In the genomic region with DNA sequence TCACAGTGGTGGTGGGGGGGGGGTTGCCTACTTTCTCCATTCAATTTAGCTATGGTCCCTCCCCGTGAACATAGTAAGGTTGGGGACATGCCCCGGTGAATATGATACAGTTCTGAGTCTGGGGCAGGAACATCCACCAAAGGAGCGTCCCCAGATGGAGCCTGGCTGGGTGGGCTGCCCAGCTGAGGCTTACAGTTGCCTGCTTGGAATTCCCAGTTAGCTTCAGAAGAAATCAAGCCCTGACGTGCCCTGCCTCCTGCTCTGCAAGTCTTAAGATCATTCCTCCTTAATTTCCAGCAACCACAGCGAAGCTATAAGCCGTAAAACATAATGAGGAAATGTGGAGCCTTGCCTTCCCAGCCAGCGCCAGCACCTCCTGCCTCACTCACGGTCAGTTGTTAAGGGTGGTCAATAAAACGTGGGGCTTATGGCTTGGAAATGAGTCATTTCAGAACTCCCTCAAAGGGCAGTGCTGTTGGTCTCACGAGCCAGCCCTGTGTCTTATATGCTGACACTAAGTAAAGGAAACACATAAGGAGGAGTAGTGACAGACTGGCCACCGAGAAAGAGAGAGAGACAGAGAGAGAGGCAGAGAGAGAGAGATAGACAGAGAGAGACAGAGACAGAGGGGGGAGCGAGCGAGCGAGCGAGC, we compare ENCODE assay signal across 8 mouse cellular contexts. TPM values are rescaled to one million over a fixed set of nuclear protein-coding genes. Genes with fewer than 3 reads are reported as not detected.
DNase-seq lines count a peak whose midpoint lies in the region; ATAC-seq and TF ChIP-seq lines count a peak whose summit lies in the region.

No protein-coding gene starts in this region.

- no peaks in the 10 kb centered on the region for H3K27me3 ChIP-seq in kidney, adult 2 months (replicated peaks; ENCODE audit: control insufficient read depth, insufficient read depth, low read length)
- H3K27me3 ChIP-seq in hindbrain, embryonic 13.5 days: 0 out of 2 replicates have a peak, but pooled peaks cover 5% of the 10 kb centered on the region
- no peaks in the 10 kb centered on the region for H3K27me3 ChIP-seq in midbrain, embryonic 14.5 days (ENCODE audit: control insufficient read depth, insufficient read depth, low read length)

- no peak for TF ChIP-seq CTCF in kidney, adult 2 months (conservative IDR thresholded peaks at IDR 0.05; ENCODE audit: insufficient read depth, insufficient read length, low read depth, low read length)

- H3K27ac ChIP-seq in kidney, adult 2 months (ENCODE audit: insufficient read depth, low read depth, low read length): peak overlapping the region; percentile 19; the same call in 1 of the 2 replicates
- H3K27ac ChIP-seq in brown adipose tissue, adult 24 weeks (replicated peaks; ENCODE audit: low read depth, low read length): peak overlapping the region; percentile 89
- H3K27ac ChIP-seq in hindbrain, embryonic 13.5 days: peak overlapping the region; percentile 88
- peak overlapping the region; percentile 55 for H3K27ac ChIP-seq in midbrain, embryonic 14.5 days (replicated peaks; ENCODE audit: low read depth, low read length)

- peak overlapping the region; percentile 86 for H3K9ac ChIP-seq in hindbrain, embryonic 13.5 days
- H3K9ac ChIP-seq in midbrain, embryonic 14.5 days (replicated peaks; ENCODE audit: low read length): peak overlapping the region; percentile 46; the same call in 1 of the 2 replicates

- no peaks in the 10 kb centered on the region for H3K9me3 ChIP-seq in hindbrain, embryonic 13.5 days
- H3K9me3 ChIP-seq in midbrain, embryonic 14.5 days (ENCODE audit: control insufficient read depth, low read length): no peaks in the 10 kb centered on the region

- peak overlapping the region; percentile 13; the same call in 1 of the 2 replicates for H3K4me3 ChIP-seq in kidney, adult 2 months (ENCODE audit: insufficient read depth, low read depth, low read length)
- H3K4me3 ChIP-seq in brown adipose tissue, adult 24 weeks (ENCODE audit: insufficient read depth, low read depth, low read length): peak overlapping the region; percentile 65
- H3K4me3 ChIP-seq in hindbrain, embryonic 13.5 days: peak overlapping the region; percentile 78
- H3K4me3 ChIP-seq in midbrain, embryonic 14.5 days (replicated peaks; ENCODE audit: low read depth, low read length): peak overlapping the region; percentile 72

- WGBS in kidney, adult 2 months: 51% methylated on average over 15 of the region's 15 CpGs
- WGBS in hindbrain, embryonic 13.5 days: 26% methylated on average over 15 of the region's 15 CpGs
- 31% methylated on average over 15 of the region's 15 CpGs for WGBS in midbrain, embryonic 14.5 days

- no peak for TF ChIP-seq POLR2A in kidney, adult 2 months (IDR thresholded peaks at IDR 0.05; ENCODE audit: low read depth, low read length)

- H3K36me3 ChIP-seq in kidney, adult 2 months (ENCODE audit: control insufficient read depth, insufficient read depth, low read length): no peaks in the 10 kb centered on the region
- no peaks in the 10 kb centered on the region for H3K36me3 ChIP-seq in hindbrain, embryonic 13.5 days
- no peaks in the 10 kb centered on the region for H3K36me3 ChIP-seq in midbrain, embryonic 14.5 days (ENCODE audit: control insufficient read depth, insufficient read depth, low read length)

- H3K4me2 ChIP-seq in hindbrain, embryonic 13.5 days: peak overlapping the region; percentile 78
- peak overlapping the region; percentile 80 for H3K4me2 ChIP-seq in midbrain, embryonic 14.5 days (ENCODE audit: low read length)

- no peak for DNase-seq in kidney, adult 2 months
- no peak for DNase-seq in kidney, postnatal 10 days
- DNase-seq in midbrain, embryonic 14.5 days: no peak
- DNase-seq in adrenal gland, adult 2 months: no peak
- no peak for DNase-seq in lung, postnatal 10 days

- ATAC-seq in hindbrain, embryonic 13.5 days (ENCODE audit: low FRiP score): no peak
- ATAC-seq in midbrain, embryonic 14.5 days (ENCODE audit: low FRiP score, low TSS enrichment): no peak
- ATAC-seq in megakaryocyte progenitor cell, adult 5-6 weeks (replicated peaks; ENCODE audit: poor library complexity): no peak

- H3K4me1 ChIP-seq in kidney, adult 2 months (ENCODE audit: control insufficient read depth, insufficient read depth, low read length): peaks cover 26% of the 10 kb centered on the region
- peaks cover 27% of the 10 kb centered on the region for H3K4me1 ChIP-seq in brown adipose tissue, adult 24 weeks (ENCODE audit: control insufficient read depth, insufficient read depth, insufficient read length, low read length)
- peaks cover 84% of the 10 kb centered on the region for H3K4me1 ChIP-seq in hindbrain, embryonic 13.5 days (replicated peaks)
- H3K4me1 ChIP-seq in midbrain, embryonic 14.5 days (ENCODE audit: control insufficient read depth, insufficient read depth, low read length): peaks cover 64% of the 10 kb centered on the region

RNA-seq across cellular contexts. Expression of a gene that starts 0.9 kb away (rescaled TPM):
- polyA plus RNA-seq in kidney, adult 2 months (2012; rRNA removed): 5.7 and 7.8 TPM in 2 replicates
- polyA plus RNA-seq in brown adipose tissue, adult 24 weeks (2012; ENCODE audit: insufficient read depth, insufficient read length, missing spikeins): 6.4 and 7.1 TPM in 2 replicates
- 21.4 and 24.6 TPM in 2 replicates for polyA plus RNA-seq in hindbrain, embryonic 13.5 days (2015; fragmentation: Nextera tagmentation; extraction: Ambion mirVana)
- 13.0 and 20.8 TPM in 2 replicates for polyA plus RNA-seq in midbrain, embryonic 14.5 days (2014; fragmentation: Nextera tagmentation; extraction: Ambion mirVana)
- total RNA-seq in adrenal gland, adult 2 months (2021): 1 to 10 TPM; 1.9 to 3.6 TPM
- 12.0 and 19.0 TPM in 2 replicates for polyA plus RNA-seq in adrenal gland, adult 2 months (2012; rRNA removed)
- 0.42 and 0.51 TPM in 2 replicates for total RNA-seq in megakaryocyte progenitor cell, adult 5-6 weeks (2015)
- total RNA-seq in megakaryocyte progenitor cell, adult 5-6 weeks (2017): 0.78 and 1.3 TPM in 2 replicates

RNA-seq across cellular contexts. Expression of a gene that starts 17.0 kb away (rescaled TPM):
- polyA plus RNA-seq in kidney, adult 2 months (2012; rRNA removed): 21.8 and 26.9 TPM in 2 replicates
- 1.8 and 6.0 TPM in 2 replicates for polyA plus RNA-seq in brown adipose tissue, adult 24 weeks (2012; ENCODE audit: insufficient read depth, insufficient read length, missing spikeins)
- polyA plus RNA-seq in hindbrain, embryonic 13.5 days (2015; fragmentation: Nextera tagmentation; extraction: Ambion mirVana): 1.6 and 1.9 TPM in 2 replicates
- 0.66 and 1.1 TPM in 2 replicates for polyA plus RNA-seq in midbrain, embryonic 14.5 days (2014; fragmentation: Nextera tagmentation; extraction: Ambion mirVana)
- total RNA-seq in adrenal gland, adult 2 months (2021): 10 to 100 TPM; 21.9 to 24.2 TPM
- polyA plus RNA-seq in adrenal gland, adult 2 months (2012; rRNA removed): 51.3 and 60.0 TPM in 2 replicates
- total RNA-seq in megakaryocyte progenitor cell, adult 5-6 weeks (2015): 11.4 and 12.5 TPM in 2 replicates
- 16.1 and 17.6 TPM in 2 replicates for total RNA-seq in megakaryocyte progenitor cell, adult 5-6 weeks (2017)

RNA-seq across cellular contexts. Expression of a gene that starts 31.6 kb away (rescaled TPM):
- polyA plus RNA-seq in kidney, adult 2 months (2012; rRNA removed): 62.6 and 70.5 TPM in 2 replicates
- polyA plus RNA-seq in brown adipose tissue, adult 24 weeks (2012; ENCODE audit: insufficient read depth, insufficient read length, missing spikeins): 15.4 and 19.0 TPM in 2 replicates
- 98.3 and 104 TPM in 2 replicates for polyA plus RNA-seq in hindbrain, embryonic 13.5 days (2015; fragmentation: Nextera tagmentation; extraction: Ambion mirVana)
- polyA plus RNA-seq in midbrain, embryonic 14.5 days (2014; fragmentation: Nextera tagmentation; extraction: Ambion mirVana): 82.6 and 98.7 TPM in 2 replicates
- total RNA-seq in adrenal gland, adult 2 months (2021): 10 to 100 TPM; 36.3 to 57.4 TPM
- 37.5 and 38.2 TPM in 2 replicates for polyA plus RNA-seq in adrenal gland, adult 2 months (2012; rRNA removed)
- total RNA-seq in megakaryocyte progenitor cell, adult 5-6 weeks (2015): 23.7 and 28.9 TPM in 2 replicates
- 35.8 and 38.7 TPM in 2 replicates for total RNA-seq in megakaryocyte progenitor cell, adult 5-6 weeks (2017)

RNA-seq across cellular contexts. Expression of a gene that starts 34.7 kb away (rescaled TPM):
- 0.42 and 0.68 TPM in 2 replicates for polyA plus RNA-seq in kidney, adult 2 months (2012; rRNA removed)
- polyA plus RNA-seq in brown adipose tissue, adult 24 weeks (2012; ENCODE audit: insufficient read depth, insufficient read length, missing spikeins): not detected in 2 replicates
- polyA plus RNA-seq in hindbrain, embryonic 13.5 days (2015; fragmentation: Nextera tagmentation; extraction: Ambion mirVana): not detected in 2 replicates
- 0.16 TPM in 1 of 2 replicates, not detected in the other for polyA plus RNA-seq in midbrain, embryonic 14.5 days (2014; fragmentation: Nextera tagmentation; extraction: Ambion mirVana)
- not detected for total RNA-seq in adrenal gland, adult 2 months (2021)
- polyA plus RNA-seq in adrenal gland, adult 2 months (2012; rRNA removed): not detected in 2 replicates
- 0.30 TPM in 1 of 2 replicates, not detected in the other for total RNA-seq in megakaryocyte progenitor cell, adult 5-6 weeks (2015)
- total RNA-seq in megakaryocyte progenitor cell, adult 5-6 weeks (2017): 0.54 TPM in 1 of 2 replicates, not detected in the other

RNA-seq across cellular contexts. Expression of a gene that starts 38.9 kb away (rescaled TPM):
- 0.55 and 0.58 TPM in 2 replicates for polyA plus RNA-seq in kidney, adult 2 months (2012; rRNA removed)
- polyA plus RNA-seq in brown adipose tissue, adult 24 weeks (2012; ENCODE audit: insufficient read depth, insufficient read length, missing spikeins): not detected in 2 replicates
- polyA plus RNA-seq in hindbrain, embryonic 13.5 days (2015; fragmentation: Nextera tagmentation; extraction: Ambion mirVana): 0.40 and 1.3 TPM in 2 replicates
- polyA plus RNA-seq in midbrain, embryonic 14.5 days (2014; fragmentation: Nextera tagmentation; extraction: Ambion mirVana): not detected in 2 replicates
- total RNA-seq in adrenal gland, adult 2 months (2021): not detected
- polyA plus RNA-seq in adrenal gland, adult 2 months (2012; rRNA removed): 0.15 and 0.16 TPM in 2 replicates
- total RNA-seq in megakaryocyte progenitor cell, adult 5-6 weeks (2015): not detected in 2 replicates
- total RNA-seq in megakaryocyte progenitor cell, adult 5-6 weeks (2017): not detected in 2 replicates

Comparison
In these comparisons a context has a peak if more than half of its experiments do, and no peak if none do; other contexts are left out.
1. H3K27ac ChIP-seq: peak in every context shown above with its lines; median percentile 89 in brown adipose tissue, adult 24 weeks; 88 in hindbrain, embryonic 13.5 days; 55 in midbrain, embryonic 14.5 days; 19 in kidney, adult 2 months.
2. H3K4me3 ChIP-seq: peak in every context shown above with its lines; median percentile 78 in hindbrain, embryonic 13.5 days; 72 in midbrain, embryonic 14.5 days; 65 in brown adipose tissue, adult 24 weeks; 13 in kidney, adult 2 months.